Mouse (Mus musculus) activated CD4-positive, CD25-positive, alpha-beta regulatory T cell, adult 4 months (primary cell): ENCODE data around the gene Trmt13. TPM values are rescaled to one million over a fixed set of nuclear protein-coding genes. Genes with fewer than 3 reads are reported as not detected.
A peak's percentile ranks its signal among the peaks of the same experiment; 100 is the strongest.
"Not testable (repeated sequence)": the region's sequence is repeated elsewhere in the genome, so short reads cannot be mapped to it uniquely, and the experiment has no call there.

ENCODE experiments used
- ATAC-seq: one replicate; pipeline ENCODE4 v1.8.0; 2017
- polyA plus RNA-seq, 2 experiments: library from polyadenylated mRNA; unstranded; fragments of 100-300 nt; shearing (Covaris generic); gene quantifications; one replicate each; pipeline ENCODE4 v1.2.1; 2017

The Trmt13 gene
- 10 to 100 TPM; 31.3 TPM for polyA plus RNA-seq

- no peak for ATAC-seq
Measured at GRCm38 (mm10) chr3:116614295-116614892, at the start of gene Trmt13. Trmt13 (minus strand) TSS chr3:116614587.

GRCm38 (mm10) chr3:116662463-116662863 is 48.1 kb upstream of the Trmt13 start, which contains the start of gene Mfsd14a:
Mfsd14a (minus strand) TSS chr3:116662677.
- peak; percentile 88 for ATAC-seq

DNA sequence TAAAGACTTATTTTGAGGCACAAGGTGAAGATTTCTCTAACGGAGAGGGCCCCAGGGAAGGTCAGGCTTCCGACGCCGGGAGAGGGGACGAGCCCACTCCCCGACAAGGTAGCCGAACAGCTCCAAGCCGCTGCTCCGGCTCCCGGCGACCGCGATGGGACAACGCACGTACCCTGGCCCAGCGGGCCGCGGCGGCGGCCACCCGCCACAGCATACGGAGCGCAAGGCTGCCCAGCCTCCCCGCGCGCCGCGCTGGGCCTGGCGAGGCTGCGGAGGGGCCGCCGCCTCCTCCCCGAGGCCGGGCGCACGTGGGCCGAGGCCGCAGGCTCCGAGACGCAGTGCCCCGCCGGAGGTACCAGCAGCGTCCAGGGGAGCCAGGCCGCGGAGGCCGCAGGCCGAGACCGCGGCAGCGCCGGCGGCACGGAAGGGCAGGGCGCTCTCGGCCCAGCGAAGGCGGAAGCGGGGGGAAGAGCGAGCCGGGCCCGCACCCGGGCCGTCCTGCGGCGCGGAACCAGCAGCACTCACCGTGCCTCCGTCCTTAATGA is 47.6 kb upstream of the Trmt13 start:
- ATAC-seq: peak; percentile 61

GRCm38 (mm10) chr3:116661288-116661869 is 47.0 kb upstream of the Trmt13 start:
- ATAC-seq: no peak

GRCm38 (mm10) chr3:116659856-116660430 is 45.6 kb upstream of the Trmt13 start:
- ATAC-seq: no peak

GRCm38 (mm10) chr3:116658928-116659565 is 44.7 kb upstream of the Trmt13 start:
- peak; percentile 15 for ATAC-seq

GRCm38 (mm10) chr3:116656184-116656965 is 42.0 kb upstream of the Trmt13 start:
- ATAC-seq: peak; percentile 55

- ATAC-seq: not testable (repeated sequence)
Measured at GRCm38 (mm10) chr3:116654051-116654450, 39.7 kb upstream of the Trmt13 start.

DNA sequence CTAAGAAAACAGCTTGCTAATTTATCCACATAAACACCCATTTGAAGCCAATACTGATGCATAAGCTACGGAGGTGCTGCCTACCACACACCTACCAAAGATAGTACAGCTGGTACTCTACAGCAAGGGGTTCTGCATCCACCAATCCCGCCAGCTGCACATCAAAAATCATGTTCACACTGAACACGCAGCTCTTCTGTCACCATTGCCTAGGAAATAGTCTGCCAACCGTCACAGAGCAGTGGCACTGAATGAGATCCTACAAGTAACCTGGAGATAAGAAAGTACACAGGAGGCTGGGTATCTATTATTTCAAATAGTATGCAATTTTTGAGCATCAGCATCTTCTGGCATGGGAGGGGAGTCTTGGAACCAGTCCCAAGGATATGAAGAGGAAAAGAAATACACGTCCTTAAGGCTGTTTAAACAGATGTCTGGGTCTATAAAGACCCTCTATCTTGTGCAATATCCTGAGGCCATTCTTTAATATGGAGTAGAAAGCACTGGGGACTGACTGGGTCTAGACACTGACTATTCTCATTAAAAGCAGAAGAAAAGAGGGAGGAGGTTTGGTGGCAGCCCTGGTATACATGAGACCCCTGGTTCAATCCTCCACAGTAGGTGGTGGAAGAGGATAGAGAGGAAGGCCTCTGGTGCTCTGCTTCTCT is 39.0 kb upstream of the Trmt13 start:
- ATAC-seq: no peak

DNA sequence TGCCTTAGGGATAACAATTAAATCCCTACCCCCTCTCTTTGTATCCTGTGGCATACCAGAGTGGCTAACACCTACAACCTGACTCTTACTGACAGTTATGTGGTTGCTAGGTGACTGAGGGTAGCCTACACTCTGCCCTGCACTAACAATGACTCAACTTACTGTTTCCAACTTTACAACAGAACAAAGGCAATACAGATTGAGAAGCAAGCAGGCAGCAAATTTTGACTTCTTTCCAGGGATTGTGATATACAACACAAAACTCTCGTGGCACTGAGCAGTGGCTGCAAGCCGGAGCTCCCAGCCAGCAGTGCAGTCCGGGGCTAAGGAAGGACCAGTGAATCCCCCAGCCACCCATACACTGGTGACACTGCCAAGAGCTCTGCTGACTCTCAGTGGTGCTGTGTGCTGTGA is 37.7 kb upstream of the Trmt13 start:
- no peak for ATAC-seq

GRCm38 (mm10) chr3:116650698-116651097 is 36.3 kb upstream of the Trmt13 start:
- no peak for ATAC-seq

DNA sequence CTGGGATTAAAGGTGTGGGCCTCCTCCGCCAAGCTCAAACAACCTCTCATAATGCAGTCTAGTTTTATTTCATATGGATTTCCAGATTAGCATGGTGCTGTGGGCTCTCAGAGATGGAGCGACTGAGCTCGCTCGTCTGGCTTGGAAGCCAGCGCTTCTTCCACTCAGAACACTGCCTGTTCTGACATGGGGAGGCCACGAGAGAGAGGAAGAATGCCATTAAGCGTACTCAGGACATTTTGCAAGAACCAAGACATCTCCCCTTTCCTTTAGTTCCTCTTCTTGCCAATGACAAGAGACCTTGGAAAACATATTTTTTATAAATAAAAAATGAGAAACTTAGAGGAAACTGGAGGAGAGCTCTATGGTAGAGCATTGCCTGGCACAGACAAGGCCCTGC is 34.4 kb upstream of the Trmt13 start:
- no peak for ATAC-seq

DNA sequence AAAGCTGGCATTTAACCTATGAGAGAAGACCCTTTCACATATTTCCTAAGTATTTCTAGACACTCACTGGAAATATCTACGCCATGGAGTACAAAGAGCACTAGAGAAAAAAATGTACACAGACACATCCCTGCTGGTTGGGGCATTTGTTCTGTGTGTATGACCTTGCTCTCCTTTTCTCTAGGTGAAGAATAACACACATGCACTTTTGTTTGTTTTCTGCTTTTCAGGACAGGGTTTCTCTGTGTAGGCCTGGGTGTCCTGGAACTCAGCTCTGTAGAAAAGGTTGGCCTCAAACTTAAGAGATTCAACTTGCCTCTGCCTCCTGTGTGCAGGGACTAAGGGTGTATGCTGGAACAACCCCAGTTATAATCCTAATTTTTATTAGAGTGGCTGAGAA is 32.0 kb upstream of the Trmt13 start:
- ATAC-seq: no peak

DNA sequence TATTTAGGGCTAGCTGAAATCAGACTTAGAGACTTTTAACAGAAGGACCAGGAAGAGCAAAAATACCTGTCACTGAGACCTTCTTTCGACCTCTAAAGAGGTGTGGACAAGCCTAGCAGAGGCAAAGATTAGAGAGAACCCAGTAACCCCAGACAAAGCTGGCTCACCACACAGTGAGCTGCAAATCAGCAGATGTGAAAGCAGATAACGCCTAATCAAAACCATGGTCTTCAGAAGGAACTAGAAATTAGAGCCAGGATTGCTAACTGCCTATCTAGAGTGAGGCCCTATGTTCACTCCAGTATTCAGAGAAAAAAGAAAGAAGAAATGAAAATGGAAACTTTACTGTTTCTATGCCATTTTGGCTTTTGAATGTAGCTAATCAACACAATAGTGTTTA is 28.0 kb upstream of the Trmt13 start:
- peak; percentile 38 for ATAC-seq

GRCm38 (mm10) chr3:116641811-116642371 is 27.5 kb upstream of the Trmt13 start:
- ATAC-seq: no peak

DNA sequence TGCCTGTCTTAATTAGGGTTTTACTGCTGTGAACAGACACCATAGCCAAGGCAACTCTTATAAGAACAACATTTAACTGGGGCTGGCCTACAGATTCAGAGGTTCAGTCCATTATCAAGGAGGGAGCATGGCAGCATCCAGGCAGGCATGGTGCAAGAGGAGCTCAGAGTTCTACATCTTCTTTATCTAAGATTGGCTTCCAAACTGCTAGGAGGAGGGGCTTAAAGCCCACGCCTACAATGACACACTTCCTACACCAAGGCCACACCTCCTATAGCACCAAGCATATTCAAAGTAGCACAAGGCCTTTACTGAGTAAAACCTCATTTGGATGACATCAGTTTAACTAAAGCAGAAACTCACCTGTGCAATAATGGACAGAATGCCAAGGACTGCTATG is 25.6 kb upstream of the Trmt13 start:
- peak; percentile 41 for ATAC-seq

DNA sequence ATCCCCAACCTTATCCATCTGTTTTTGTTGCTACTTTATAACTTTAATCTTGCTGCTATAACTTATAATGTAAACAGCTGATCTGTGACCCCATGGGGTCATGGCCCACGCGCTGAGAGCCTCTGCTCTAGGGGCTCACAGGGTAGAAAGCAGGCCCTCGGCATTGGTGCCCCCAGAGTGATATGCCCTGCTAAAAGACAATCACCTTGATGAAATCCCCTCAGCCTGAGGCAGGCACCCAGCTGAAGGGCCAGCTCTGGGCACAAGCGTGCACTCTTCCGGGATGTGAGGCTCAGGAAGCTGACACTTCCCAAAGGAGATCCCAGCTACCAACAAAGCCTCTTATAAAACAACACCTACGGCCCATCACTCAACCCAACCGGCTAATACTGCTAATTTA is 24.2 kb upstream of the Trmt13 start:
- ATAC-seq: no peak

- no peak for ATAC-seq
Measured at GRCm38 (mm10) chr3:116637693-116638476, 23.5 kb upstream of the Trmt13 start.

DNA sequence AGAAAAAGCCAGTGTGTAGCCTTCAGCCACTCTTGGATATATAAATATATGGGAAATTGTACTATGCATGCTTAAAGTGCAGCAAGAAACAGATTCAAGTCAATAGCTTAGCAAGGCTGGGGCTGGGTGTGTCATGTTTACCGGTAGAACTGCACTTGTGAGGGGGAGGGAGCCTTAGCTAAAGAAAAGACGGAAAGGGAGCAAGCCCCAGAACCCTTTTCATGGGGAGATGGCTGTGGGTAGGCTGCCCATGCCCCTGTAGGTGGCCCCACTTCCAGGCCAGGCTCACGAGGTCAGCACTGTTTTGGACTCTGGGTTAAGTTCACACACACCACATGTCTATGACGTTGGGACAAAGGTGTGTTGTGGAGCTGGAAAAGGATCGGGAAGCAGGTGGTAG is 21.4 kb upstream of the Trmt13 start:
- no peak for ATAC-seq

- ATAC-seq: no peak
Measured at GRCm38 (mm10) chr3:116634853-116635252, 20.5 kb upstream of the Trmt13 start.

GRCm38 (mm10) chr3:116634091-116634490 is 19.7 kb upstream of the Trmt13 start:
- no peak for ATAC-seq
